Mouse (Mus musculus) kidney, embryonic 16.5 days (tissue): ENCODE measurements at regions not wholly inside any gene's neighbourhood (a gene's known extent, or its start where the extent isn't known, plus 50 kb on each side); places are given as distances from the start of the nearest gene placed in this dataset.
"Not testable (repeated sequence)": the region's sequence is repeated elsewhere in the genome, so short reads cannot be mapped to it uniquely, and the experiment has no call there.

Source experiments
- ATAC-seq: fragments of 200-750 bp; cut with Nextera tagmentation; 2 replicates; pipeline ENCODE4 v1.8.0; 2017; ENCODE audit warnings: moderate TSS enrichment; ENCODE audit not compliant: low FRiP score, low TSS enrichment
- H3K27ac ChIP-seq: fragments of 300-500 bp; sonication (generic); 2 replicates; pipeline ENCODE4 v1.5.1; 2014; ENCODE audit warnings: low read length
- H3K27me3 ChIP-seq: fragments of 300-500 bp; sonication (generic); 2 replicates; pipeline ENCODE4 v1.6.1; 2014; ENCODE audit warnings: low read length, control low read depth, mixed read lengths; ENCODE audit not compliant: insufficient read depth
- H3K36me3 ChIP-seq: fragments of 300-500 bp; sonication (generic); 2 replicates; pipeline ENCODE4 v1.6.1; 2014; ENCODE audit warnings: low read length, control low read depth, mixed read lengths; ENCODE audit not compliant: insufficient read depth
- H3K4me1 ChIP-seq: fragments of 300-500 bp; sonication (generic); 2 replicates; pipeline ENCODE4 v1.6.1; 2014; ENCODE audit warnings: low read length, control low read depth, mixed read lengths; ENCODE audit not compliant: insufficient read depth
- H3K4me2 ChIP-seq: fragments of 300-500 bp; sonication (generic); replicated peaks from 2 replicates; pipeline ENCODE4 v1.6.1; 2014; ENCODE audit warnings: low read depth, low read length
- H3K4me3 ChIP-seq: fragments of 300-500 bp; sonication (generic); 2 replicates; pipeline ENCODE4 v1.5.1; 2014; ENCODE audit warnings: mild to moderate bottlenecking, low read length
- H3K9ac ChIP-seq: fragments of 300-500 bp; sonication (generic); replicated peaks from 2 replicates; pipeline ENCODE4 v1.6.1; 2014; ENCODE audit warnings: low read length
- H3K9me3 ChIP-seq: fragments of 300-500 bp; sonication (generic); 2 replicates; pipeline ENCODE4 v1.6.1; 2016; ENCODE audit warnings: low read length, control low read depth
- WGBS: fragments of 180-500 bp; shearing (Covaris S2); extraction: QIAGEN DNeasy Blood & Tissue Kit; methylation state at CpG from one replicate; pipeline ENCODE4 v1.1.7; 2014; 5-methylcytosine and 5-hydroxymethylcytosine counted together

DNA sequence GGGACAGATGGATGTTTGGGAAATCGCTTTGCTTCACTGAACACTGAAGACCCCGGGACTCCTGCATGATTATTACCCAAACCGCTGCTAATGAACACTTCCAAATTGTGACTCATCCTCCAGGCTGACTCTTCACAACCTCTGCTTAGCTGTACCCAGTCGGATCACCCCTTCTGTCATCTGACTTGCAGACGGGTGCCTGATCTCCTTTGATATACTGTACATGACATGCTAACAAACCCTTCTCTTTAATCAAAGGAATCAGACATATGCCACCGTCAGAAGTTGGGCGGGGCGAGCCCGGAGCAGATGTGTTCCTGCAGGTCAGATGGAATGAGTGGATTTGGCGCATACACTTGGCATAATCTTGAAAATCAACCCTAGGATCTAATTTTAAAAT, 89.2 kb upstream of the Sh3gl3 start:
- WGBS: 72% methylated on average over 10 of the region's 10 CpGs
- Histone ChIP-seq H3K4me2 (no peak overlapping the region), H3K9ac (no peak overlapping the region), H3K4me3 (no peak overlapping the region), H3K4me1 (no peaks in the 10 kb centered on the region), H3K9me3 (no peaks in the 10 kb centered on the region), H3K36me3 (no peaks in the 10 kb centered on the region), H3K27ac (no peak overlapping the region), H3K27me3 (no peaks in the 10 kb centered on the region)
- ATAC-seq: no peak

DNA sequence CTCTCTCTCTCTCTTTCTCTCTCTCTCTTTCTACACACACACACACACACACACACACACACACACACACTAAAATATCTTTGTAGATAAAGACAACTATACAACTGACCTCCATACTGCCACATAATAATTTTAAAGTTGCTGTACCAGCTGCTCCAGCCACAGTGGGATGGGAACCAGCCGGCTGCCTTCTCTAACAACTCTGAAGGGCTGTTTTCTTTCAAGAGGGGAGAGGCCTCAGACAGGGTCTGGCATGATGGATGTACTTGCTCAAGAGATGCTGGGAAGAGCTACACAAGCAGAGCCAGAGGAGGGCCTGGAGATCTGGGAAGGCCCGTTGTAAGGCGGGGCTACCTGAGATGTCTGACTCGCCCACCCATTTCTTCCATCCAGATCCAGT, 88.4 kb upstream of the Sh3gl3 start:
- Histone ChIP-seq H3K27me3 (no peaks in the 10 kb centered on the region), H3K36me3 (no peaks in the 10 kb centered on the region), H3K9ac (no peak overlapping the region), H3K9me3 (no peaks in the 10 kb centered on the region), H3K4me2 (no peak overlapping the region), H3K4me1 (no peaks in the 10 kb centered on the region), H3K4me3 (no peak overlapping the region), H3K27ac (no peak overlapping the region)
- WGBS: 70% methylated on average over 4 of the region's 4 CpGs
- no peak for ATAC-seq

DNA sequence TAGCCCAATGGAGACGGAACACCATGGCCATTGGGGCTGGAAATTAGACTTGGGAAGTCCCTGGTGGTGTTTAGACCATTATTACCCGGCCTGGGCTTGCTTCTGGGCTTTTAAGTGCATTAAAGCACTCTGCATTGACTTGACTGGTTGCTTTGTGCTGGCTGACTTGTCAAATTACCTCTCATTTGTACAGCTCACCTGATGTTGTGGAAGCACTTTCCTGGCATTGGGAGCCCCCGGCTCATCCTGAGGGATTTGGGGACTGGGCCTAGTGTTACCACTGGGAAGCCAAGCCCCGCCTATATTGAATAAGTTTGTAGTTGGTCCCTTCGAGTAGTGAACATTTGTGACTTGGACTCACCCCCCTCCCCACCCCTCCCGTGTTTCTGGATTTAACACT, 75.5 kb upstream of the Sh3gl3 start:
- 72% methylated on average over 6 of the region's 6 CpGs for WGBS
- Histone ChIP-seq H3K36me3 (no peaks in the 10 kb centered on the region), H3K9me3 (no peaks in the 10 kb centered on the region), H3K4me1 (no peaks in the 10 kb centered on the region), H3K4me3 (no peak overlapping the region), H3K27me3 (no peaks in the 10 kb centered on the region), H3K27ac (no peak overlapping the region), H3K9ac (no peak overlapping the region), H3K4me2 (no peak overlapping the region)
- ATAC-seq: no peak

DNA sequence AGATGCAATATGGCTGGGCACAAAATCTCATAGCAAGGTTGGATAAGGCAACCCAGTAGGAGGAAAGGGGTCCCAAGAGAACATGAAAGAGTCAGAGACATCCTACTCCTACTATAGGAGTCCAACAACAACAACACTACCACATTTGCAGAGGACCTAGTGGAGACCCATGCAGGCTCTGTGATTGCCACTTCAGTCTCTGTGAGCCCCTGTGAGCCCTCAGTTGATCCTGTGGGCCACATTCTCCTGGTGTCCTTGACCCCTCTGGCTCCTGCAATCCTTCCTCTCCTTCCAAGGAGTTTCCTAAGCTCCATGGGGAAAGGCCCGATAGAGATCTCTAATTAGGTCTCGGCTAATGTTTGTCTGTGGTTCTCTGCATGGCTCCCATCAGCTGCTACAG, 72.3 kb upstream of the Sh3gl3 start:
- Histone ChIP-seq H3K9ac (no peak overlapping the region), H3K36me3 (no peaks in the 10 kb centered on the region), H3K4me1 (no peaks in the 10 kb centered on the region), H3K9me3 (no peaks in the 10 kb centered on the region), H3K27ac (no peak overlapping the region), H3K4me3 (no peak overlapping the region), H3K4me2 (no peak overlapping the region), H3K27me3 (no peaks in the 10 kb centered on the region)
- no peak for ATAC-seq
- 94% methylated on average over 2 of the region's 2 CpGs for WGBS

DNA sequence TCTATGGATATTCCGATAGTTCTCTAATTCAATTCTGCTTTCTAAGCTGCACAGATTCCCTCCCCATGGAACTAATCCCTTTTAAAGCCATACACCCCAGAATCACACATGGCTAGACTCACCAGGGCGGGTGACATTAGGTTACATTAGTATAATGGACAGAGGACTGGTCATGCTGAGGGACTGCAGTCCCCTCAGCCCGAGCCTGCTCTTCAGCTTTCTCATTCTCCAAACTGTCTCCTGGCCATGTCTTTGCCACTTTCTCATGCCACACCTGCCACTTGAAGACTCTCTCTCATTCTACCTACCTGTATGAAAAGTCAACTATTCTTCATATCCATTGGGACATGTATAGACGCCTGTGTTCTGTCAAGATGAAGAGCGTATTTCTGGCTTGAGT, 68.0 kb upstream of the Sh3gl3 start:
- no peaks in the 10 kb centered on the region for H3K4me1 ChIP-seq
- no peaks in the 10 kb centered on the region for H3K36me3 ChIP-seq
- H3K9ac ChIP-seq: no peak overlapping the region
- H3K27ac ChIP-seq: no peak overlapping the region
- 0 out of 2 replicates have a peak, but pooled peaks cover 3% of the 10 kb centered on the region for H3K27me3 ChIP-seq
- H3K4me2 ChIP-seq: no peak overlapping the region
- 88% methylated on average over 5 of the region's 5 CpGs for WGBS
- H3K4me3 ChIP-seq: no peak overlapping the region
- no peak for ATAC-seq
- H3K9me3 ChIP-seq: no peaks in the 10 kb centered on the region

DNA sequence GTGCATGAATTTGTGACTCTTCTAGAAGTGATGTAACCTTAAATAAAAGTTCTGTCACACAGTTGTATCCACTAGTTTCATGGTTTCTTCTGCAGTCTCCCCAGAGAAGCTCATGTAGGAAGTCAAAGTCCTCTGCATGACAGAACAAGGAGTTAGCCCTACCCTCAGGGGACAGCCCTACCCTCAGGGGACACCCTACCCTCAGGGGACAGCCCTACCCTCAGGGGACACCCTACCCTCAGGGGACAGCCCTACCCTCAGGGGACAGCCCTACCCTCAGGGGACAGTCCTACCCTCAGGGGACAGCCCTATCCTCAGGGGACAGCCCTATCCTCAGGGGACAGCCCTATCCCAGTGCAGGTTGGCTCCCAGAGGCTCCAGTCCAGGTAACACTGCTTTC, 64.5 kb upstream of the Sh3gl3 start:
- not testable (repeated sequence) for ATAC-seq, H3K9ac ChIP-seq, H3K27ac ChIP-seq, H3K27me3 ChIP-seq, H3K9me3 ChIP-seq, H3K4me2 ChIP-seq, H3K36me3 ChIP-seq, H3K4me3 ChIP-seq, H3K4me1 ChIP-seq

DNA sequence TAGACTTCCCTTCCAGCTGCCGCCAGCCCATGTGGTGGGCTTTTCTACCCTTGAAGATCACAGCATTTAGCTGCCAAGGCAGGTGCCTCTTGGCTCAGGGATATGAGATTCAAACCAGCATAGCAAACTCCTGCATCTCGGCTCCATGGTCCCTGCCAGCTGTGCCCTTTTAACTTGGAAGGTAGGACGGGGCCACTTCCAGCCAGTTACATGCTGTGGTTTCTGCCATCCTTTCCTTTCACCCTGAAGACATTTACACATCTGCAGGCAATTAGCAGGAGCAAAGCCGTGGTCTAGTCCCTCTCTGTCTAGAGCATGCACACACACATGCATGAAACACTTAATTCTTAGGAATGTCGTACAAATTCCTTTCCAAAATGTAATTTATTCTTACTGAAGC, 64.1 kb upstream of the Sh3gl3 start:
- Histone ChIP-seq H3K9ac (no peak overlapping the region), H3K27ac (no peak overlapping the region), H3K4me3 (no peak overlapping the region), H3K9me3 (no peaks in the 10 kb centered on the region), H3K27me3 (0 out of 2 replicates have a peak, but pooled peaks cover 3% of the 10 kb centered on the region), H3K4me2 (no peak overlapping the region), H3K36me3 (no peaks in the 10 kb centered on the region), H3K4me1 (no peaks in the 10 kb centered on the region)
- ATAC-seq: no peak
- WGBS: 62% methylated on average over 5 of the region's 5 CpGs

DNA sequence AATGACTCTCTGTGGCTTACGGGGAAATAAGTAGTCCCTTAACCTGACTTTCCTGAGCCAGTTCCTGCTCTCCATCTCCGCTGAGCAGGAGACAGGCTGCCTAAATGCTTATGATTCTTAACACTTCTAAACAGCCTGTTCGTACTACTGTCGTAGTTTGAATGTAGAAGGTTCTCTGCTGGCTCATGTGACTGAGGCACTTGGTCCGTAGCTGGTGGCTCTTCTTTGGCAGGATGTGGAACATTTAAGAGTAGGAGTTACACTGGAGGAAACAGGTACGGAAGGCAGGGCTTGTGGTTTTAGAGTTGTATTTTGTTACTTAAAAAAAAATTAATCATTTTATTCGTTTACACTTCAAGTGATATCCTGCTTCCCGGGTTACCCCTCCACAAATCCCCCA, 63.7 kb upstream of the Sh3gl3 start:
- Histone ChIP-seq H3K27ac (no peak overlapping the region), H3K36me3 (no peaks in the 10 kb centered on the region), H3K9ac (no peak overlapping the region), H3K27me3 (0 out of 2 replicates have a peak, but pooled peaks cover 3% of the 10 kb centered on the region), H3K4me2 (no peak overlapping the region), H3K4me3 (no peak overlapping the region), H3K9me3 (no peaks in the 10 kb centered on the region), H3K4me1 (no peaks in the 10 kb centered on the region)
- no peak for ATAC-seq
- WGBS: 72% methylated on average over 8 of the region's 8 CpGs

DNA sequence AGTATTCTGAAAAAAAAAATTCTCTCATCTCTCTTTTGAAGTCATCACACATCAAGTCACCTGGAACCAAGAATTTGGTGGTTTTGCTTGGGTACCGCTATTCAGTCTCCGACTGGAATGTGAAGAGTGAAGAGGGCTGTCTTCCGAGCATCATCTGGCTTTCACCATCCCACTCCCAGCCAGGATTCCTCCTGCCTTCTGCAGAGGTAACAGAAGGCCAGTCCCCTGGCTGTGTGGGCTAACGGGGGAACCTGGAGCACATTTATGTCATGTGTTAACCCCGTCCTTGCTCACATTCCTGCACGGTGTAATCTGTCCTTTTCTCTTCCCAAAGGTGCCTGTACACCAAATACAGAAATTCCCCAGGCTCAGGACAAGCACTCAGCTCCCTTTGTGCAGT, 61.6 kb upstream of the Sh3gl3 start:
- H3K27ac ChIP-seq: no peak overlapping the region

DNA sequence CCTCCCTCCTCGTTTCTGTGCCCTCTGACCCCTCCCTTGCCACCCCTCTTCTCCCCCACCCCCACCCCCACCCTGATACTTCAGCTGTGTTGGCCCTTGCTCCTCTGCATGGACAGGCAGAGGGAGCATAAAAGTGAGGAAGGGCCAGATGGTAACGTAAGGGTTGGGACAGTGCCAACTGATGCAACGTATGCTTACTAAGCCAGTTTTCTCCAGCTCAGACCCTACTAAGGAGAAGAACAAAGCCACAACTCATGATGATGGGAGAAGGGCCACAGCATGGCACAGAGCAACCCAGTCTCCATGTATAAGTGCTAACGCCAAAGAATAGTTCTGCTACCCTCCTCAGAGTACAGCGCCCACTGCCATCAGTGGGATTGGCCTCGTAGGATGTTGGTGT, 58.0 kb upstream of the Sh3gl3 start:
- no peak overlapping the region for H3K9ac ChIP-seq
- no peaks in the 10 kb centered on the region for H3K9me3 ChIP-seq

More for the DNA sequence above, 61.6 kb upstream of the Sh3gl3 start:
- Histone ChIP-seq H3K4me3 (no peak overlapping the region), H3K36me3 (no peaks in the 10 kb centered on the region), H3K9ac (no peak overlapping the region), H3K4me2 (no peak overlapping the region), H3K9me3 (no peaks in the 10 kb centered on the region), H3K27me3 (0 out of 2 replicates have a peak, but pooled peaks cover 3% of the 10 kb centered on the region), H3K4me1 (no peaks in the 10 kb centered on the region)
- 67% methylated on average over 6 of the region's 6 CpGs for WGBS
- ATAC-seq: no peak

DNA sequence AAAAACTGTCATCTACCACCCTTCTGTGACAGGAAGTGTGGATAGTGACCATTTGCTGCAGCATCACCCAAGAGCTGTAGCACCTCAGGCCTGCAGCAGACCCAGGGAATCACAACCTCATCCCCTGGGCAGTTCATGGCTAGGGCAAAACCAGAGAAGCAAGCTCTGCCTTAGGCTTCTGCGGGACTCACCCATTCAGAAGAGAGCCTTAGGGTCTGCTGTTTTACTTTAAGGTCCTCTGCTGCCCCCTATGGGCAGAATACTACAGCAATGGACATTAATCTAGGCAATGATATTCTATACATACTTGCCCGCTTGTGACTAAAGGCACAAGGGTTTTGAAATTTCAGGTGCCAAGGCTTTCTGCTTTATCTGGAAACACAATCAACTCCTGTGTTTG, 54.4 kb upstream of the Sh3gl3 start:
- H3K4me2 ChIP-seq: no peak overlapping the region
- 0 out of 2 replicates have a peak, but pooled peaks have one; percentile 42 for ATAC-seq
- WGBS: 7% methylated on average over 2 of the region's 2 CpGs
- no peaks in the 10 kb centered on the region for H3K4me1 ChIP-seq
- no peak overlapping the region for H3K27ac ChIP-seq
- H3K9me3 ChIP-seq: no peaks in the 10 kb centered on the region
- H3K27me3 ChIP-seq: no peaks in the 10 kb centered on the region
- no peak overlapping the region for H3K4me3 ChIP-seq
- no peak overlapping the region for H3K9ac ChIP-seq
- H3K36me3 ChIP-seq: no peaks in the 10 kb centered on the region

More for the DNA sequence above, 58.0 kb upstream of the Sh3gl3 start:
- Histone ChIP-seq H3K27ac (no peak overlapping the region), H3K36me3 (no peaks in the 10 kb centered on the region), H3K4me1 (no peaks in the 10 kb centered on the region), H3K4me3 (no peak overlapping the region), H3K27me3 (no peaks in the 10 kb centered on the region), H3K4me2 (no peak overlapping the region)
- WGBS: 86% methylated on average over 6 of the region's 6 CpGs
- no peak for ATAC-seq
